Mouse (Mus musculus) monocyte, adult 59 days (primary cell): ENCODE data around the gene Triobp. TPM values are rescaled to one million over a fixed set of nuclear protein-coding genes. Genes with fewer than 3 reads are reported as not detected.

ENCODE experiments used
- total RNA-seq, 2 experiments: library from RNA; stranded (reverse); gene quantifications; one replicate each; pipeline ENCODE4 v1.2.4; 2023

The Triobp gene
- total RNA-seq, result 10 to 100 TPM; 47.8 to 54.4 TPM

GRCm38 (mm10) chr15:78947657-78948056 is at the start of gene Triobp:
Triobp (plus strand) TSS chr15:78947724.

GRCm38 (mm10) chr15:78899409-78899739 is 48.1 kb upstream of the Triobp start, which contains the start of gene Gm49510:
Gm49510 (plus strand) TSS chr15:78899667.

DNA sequence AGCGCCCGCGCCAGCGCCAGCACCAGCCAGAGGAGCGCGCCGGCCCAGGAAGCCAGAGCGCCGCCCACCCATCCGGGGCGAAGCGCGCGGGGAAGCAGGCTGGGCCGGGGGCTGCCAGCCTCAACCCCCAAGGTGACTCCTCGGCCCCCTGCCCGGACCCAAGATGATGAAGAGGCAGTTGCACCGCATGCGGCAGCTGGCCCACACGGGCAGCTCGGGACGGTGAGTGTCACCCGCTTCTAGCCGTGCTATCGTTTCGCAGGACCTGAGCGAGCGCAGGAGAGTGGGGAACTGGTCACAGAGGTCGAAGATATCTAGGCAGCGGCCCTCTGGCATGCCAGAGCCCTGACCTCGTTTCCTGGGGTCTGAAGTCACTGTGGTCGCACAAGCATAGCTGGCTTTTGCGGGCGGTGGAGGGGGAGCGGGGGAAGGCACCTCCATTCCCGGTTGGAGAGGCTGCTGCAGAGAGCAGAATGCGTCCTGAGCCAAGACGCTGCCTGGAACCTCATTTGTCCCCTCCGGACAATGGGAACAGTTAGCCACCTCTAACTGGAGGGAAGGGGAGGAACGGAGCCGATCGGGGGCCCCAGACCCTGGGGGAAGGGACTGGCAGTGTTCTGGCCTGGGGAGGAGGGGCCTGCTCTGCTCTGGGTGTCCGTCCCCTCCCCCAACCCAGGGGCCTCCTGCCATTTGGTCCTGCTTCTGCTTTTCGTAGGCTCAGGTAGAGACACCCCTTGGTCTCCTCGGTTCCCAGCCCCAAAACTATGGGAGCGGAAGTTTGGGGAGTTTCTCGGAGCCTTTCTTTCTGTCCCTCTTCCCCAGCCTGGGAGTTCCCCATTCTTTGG is 47.6 kb upstream of the Triobp start, which contains the start of gene Sh3bp1:
Gene Sh3bp1, plus strand, starts transcription at position 29 of the 845 bp plus-strand sequence.

DNA sequence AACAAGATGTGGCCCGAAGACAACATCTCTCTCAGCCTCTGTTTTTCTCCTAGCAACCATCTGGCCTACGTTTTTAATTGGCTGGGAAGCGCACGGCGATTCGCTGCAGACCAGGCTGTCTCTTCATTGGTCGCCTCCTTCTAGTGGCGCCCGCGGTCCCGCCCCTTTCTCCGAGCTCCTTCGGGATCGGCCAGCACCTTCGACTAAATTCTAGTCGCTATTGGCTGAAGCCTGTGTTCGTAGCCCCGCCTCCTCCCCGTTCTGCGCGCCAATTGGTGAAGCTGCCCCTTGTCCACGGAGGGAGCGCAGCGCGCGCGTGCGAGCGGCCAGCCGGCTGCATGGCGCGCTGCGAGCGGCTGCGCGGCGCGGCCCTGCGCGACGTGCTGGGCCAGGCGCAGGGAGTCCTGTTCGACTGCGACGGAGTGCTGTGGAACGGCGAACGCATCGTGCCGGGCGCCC is 33.9 kb upstream of the Triobp start, which contains the start of gene Pdxp:
Gene Pdxp, plus strand, starts transcription at position 288 of the 459 bp plus-strand sequence.

GRCm38 (mm10) chr15:78926021-78926919 is 21.3 kb upstream of the Triobp start, which contains the start of gene Lgals1:
Lgals1 (plus strand) TSS chr15:78926725.

DNA sequence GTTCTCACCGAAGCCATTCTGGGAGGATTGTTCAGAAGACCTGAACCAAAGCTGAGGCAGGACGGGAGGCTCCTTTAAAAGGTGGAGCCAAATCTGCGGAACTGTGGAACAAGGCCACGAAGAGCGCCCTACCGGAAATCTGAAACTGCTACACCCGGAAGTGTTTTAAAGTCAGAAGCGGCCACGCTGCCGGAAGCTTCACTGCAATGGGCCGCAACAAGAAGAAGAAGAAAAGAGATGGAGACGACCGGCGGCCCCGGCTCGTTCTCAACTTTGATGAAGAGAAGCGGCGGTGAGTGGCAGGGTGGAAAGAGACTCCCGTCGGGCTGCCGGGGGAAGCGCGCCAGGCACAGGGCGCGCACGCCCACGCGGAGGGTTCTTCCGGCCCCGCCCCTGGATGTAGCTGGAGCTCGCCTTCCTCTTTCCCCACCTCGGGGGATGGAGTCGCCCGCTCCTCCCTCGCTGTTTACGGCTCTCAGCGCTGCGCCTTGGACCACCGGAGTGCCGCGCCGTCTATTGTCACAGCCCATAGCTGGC is 12.7 kb upstream of the Triobp start, which contains the start of gene Nol12:
Gene Nol12, plus strand, starts transcription at position 150 of the 537 bp plus-strand sequence.

GRCm38 (mm10) chr15:79028237-79028738 is 80.8 kb downstream of the Triobp start, which contains the start of gene H1f0:
H1f0 (plus strand) TSS chr15:79028450.

DNA sequence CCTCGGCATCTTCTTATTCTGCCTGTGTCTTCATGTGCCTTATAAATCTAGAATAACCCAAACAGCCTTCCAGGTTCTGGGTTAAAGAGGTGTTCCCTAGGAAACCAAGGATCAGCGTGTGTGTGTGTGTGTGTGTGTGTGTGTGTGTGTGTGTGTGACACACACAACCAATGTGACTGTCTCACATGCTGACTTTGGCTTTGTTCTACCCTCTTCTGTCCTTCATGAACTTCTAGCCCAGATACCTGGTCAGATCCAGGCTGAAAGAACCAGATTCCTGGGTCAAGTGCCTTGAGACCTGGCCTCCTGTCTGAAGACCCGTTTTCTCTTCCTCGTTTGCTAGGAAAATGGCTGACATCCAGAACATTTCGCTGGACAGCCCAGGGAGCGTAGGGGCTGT is 94.1 kb downstream of the Triobp start, which contains the start of gene Galr3:
Gene Galr3, plus strand, starts transcription at position 301 of the 400 bp plus-strand sequence.

Other genes with a start within 250 kb of the Triobp start
- not detected for gene Elfn2, start 229.0 kb upstream of the Triobp start, total RNA-seq
- 10 to 100 TPM; 51.2 to 57.9 TPM for gene Mfng, start 174.2 kb upstream of the Triobp start, total RNA-seq
- gene Card10, start 144.7 kb upstream of the Triobp start, total RNA-seq, result 10 to 100 TPM; 14.9 to 15.0 TPM
- not detected for gene Cdc42ep1, start 105.1 kb upstream of the Triobp start, total RNA-seq
- gene Lgals2, start 92.2 kb upstream of the Triobp start, total RNA-seq, result not detected
- 100 to 1,000 TPM; 103 TPM for gene Gga1, start 70.5 kb upstream of the Triobp start, total RNA-seq
- under 1 TPM in 1 of 2 experiments, not detected in 1; 0.49 TPM for gene Gm49510, start 48.1 kb upstream of the Triobp start, total RNA-seq
- gene Sh3bp1, start 48.0 kb upstream of the Triobp start, total RNA-seq, result 100 to 1,000 TPM; 271 to 290 TPM
- gene Pdxp, start 33.8 kb upstream of the Triobp start, total RNA-seq, result 1 to 10 TPM; 2.1 to 2.8 TPM
- 100 to 1,000 TPM; 166 to 215 TPM for gene Lgals1, start 21.0 kb upstream of the Triobp start, total RNA-seq
- 10 to 100 TPM; 27.1 to 27.5 TPM for gene Nol12, start 12.8 kb upstream of the Triobp start, total RNA-seq
- 10 to 100 TPM; 41.2 to 48.2 TPM for gene H1f0, start 80.7 kb downstream of the Triobp start, total RNA-seq
- gene Galr3, start 94.2 kb downstream of the Triobp start, total RNA-seq, result not detected
- 10 to 100 TPM; 14.7 to 17.8 TPM for gene Ankrd54, start 115.2 kb downstream of the Triobp start, total RNA-seq
- 10 to 100 TPM; 90.7 to 95.1 TPM for gene Eif3l, start 127.5 kb downstream of the Triobp start, total RNA-seq
- 10 to 100 TPM; 13.9 to 16.0 TPM for gene Micall1, start 161.2 kb downstream of the Triobp start, total RNA-seq
- gene Polr2f, start 193.3 kb downstream of the Triobp start, total RNA-seq, result 10 to 100 TPM; 49.3 to 59.7 TPM
- under 1 TPM in 1 of 2 experiments, not detected in 1; 0.42 TPM for gene 1700088E04Rik, start 193.5 kb downstream of the Triobp start, total RNA-seq
- not detected for gene Sox10, start 217.5 kb downstream of the Triobp start, total RNA-seq